Mouse (Mus musculus): ENCODE results near the gene Utp4.

The Utp4 gene

DNA sequence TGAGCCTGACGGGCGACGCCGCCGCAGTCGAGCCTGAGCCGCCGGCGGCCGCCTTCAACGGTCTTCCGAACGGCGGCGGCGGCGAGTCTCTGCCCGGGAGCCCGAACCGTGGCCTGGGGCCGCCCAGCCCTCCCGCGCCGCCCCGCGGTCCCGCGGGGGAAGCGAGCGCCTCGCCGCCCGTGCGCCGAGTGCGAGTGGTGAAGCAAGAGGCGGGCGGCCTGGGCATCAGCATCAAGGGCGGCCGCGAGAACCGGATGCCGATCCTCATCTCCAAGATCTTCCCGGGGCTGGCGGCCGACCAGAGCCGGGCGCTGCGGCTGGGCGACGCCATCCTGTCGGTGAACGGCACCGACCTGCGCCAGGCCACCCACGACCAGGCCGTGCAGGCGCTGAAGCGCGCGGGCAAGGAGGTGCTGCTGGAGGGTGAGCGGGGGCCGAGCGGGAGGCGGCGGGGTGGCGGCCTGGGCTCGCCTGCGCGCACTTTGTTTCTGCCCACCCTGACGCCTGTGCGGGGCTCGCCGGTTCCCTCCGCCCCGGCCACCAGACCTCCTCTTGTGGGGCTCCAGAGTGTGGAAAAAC is 42.6 kb downstream of the Utp4 start:
- in situ Hi-C loops (cut with MboI, MseI) = no loop called here

DNA sequence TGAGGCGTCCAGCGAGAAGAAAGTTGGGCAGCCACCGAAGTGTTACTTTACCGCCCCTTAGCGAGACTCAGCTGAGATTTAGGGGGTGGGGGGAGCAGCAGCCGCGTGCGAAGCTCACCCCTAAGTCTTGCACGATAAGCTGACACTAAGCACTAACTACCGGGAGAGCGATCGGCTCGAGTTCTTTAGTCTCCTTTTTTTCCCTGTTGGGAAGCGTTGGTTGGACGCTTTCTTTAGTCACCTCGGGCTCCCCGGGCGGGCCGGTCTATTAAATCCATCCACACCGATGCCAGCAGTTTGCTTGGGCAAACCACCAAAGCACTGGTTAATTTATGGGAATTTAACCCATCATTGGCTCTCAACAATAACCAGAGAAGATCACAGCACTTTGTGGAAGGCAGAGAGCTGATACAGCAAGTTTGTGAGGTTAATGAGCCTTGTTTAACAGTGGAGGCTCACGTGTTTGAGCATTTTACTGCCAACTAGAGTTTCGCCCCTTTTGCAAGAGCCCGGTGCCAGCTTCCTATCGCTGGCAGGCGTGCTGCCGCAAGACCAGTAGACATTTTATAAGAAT is 43.1 kb downstream of the Utp4 start:
- in situ Hi-C loops (cut with MboI, MseI) = no loop called here

- in situ Hi-C loops (cut with MboI, MseI) = no loop called here
These were observed 43.8 kb downstream of the Utp4 start for GRCm38 (mm10) chr8:106937081-106937800.

DNA sequence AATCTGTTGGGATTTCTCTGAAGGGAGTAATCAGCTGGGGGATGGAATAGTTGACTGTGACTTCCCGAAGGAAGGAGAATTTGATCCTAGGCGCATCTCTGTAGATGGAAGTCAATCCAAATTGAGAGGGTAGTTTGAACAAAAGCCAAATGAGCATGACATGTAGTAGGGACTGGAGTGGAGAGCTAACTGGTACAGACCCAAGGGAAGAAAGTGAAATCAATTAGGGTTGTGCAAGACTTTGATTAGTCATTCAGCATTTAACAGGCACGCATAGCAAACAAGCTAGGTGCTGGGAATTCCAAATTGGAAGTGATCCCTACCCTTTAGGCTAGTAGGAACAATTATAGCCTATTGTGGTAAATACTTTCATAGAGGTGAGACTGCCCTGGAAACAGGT is 48.4 kb downstream of the Utp4 start:
- in situ Hi-C loops (cut with MboI, MseI) = no loop called here

DNA sequence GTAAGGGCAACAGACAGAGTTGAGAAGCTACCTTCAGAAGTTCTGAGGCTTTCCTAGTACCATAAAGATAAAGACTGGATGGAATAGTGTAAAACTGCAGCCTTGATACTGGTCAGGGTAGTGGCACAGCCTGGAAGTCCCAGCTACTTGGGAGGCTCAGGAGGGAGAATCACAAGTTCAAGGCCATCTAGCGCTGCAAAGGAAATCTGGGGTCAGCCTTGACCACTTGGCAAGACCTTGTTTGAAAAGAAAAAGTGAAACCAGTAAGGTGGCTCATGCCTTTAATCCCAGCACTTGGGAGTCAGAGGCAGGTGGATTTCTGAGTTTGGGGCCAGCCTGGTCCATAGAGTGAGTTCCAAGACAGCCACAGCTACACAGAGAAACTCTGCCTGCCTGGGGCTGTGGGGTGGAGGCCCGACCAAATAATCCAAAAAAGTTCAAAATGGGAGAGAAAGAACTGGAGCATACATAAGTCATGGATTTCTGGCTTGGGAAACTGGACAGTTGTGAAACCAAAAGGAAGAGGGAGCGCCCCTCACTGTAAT is 50.5 kb downstream of the Utp4 start:
- in situ Hi-C loops (cut with MboI, MseI) = no loop called here

DNA sequence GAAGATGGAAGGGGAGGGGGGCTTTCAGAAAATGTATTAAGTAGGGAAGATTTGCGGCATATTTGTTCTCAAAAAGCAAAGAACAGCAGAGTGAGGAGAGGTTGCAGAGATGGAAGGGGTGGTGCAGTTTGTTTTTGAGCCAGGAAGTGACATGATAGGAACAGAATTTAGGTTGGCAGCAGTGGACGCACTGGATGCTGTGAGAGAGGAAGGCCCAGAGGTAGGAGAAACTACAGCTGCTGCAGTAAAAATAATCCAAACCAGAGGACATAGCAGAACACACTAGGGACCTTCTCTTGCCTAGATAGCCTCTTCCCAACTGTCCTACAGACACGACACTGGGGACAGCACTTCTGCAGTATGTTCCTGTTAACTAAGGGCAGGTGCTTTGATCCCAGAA is 51.3 kb downstream of the Utp4 start:
- in situ Hi-C loops (cut with MboI, MseI) = no loop called here

DNA sequence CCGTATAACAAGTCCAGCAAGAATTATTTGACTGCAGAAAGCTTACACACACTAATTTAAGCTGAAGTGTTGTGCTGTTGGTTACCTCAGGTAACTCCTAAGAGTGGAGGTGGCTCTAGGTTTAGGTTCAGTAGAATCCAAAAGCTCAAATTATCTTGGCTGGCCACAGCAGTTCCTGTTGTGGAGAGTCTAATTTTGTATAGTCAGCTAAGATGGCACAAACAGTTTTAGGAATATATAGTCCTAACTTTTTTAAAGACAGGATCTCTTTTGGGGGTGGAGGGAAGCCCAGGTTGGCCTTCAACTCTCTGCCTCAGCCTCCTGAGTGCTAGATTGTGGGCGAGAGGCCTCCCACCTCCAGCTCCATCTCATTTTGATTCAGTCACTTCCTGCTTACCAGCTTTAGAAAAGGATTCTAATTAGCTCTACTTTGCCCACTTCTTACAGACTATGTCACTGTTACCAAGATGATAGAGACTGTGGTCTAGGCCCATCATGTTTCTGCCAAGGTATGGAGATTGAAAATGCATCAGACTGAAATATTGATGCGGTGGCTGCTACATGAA is 55.3 kb downstream of the Utp4 start:
- in situ Hi-C loops (cut with MboI, MseI) = no loop called here

GRCm38 (mm10) chr8:106951707-106952106 is 58.3 kb downstream of the Utp4 start:
- in situ Hi-C loops (cut with MboI, MseI) = no loop called here

DNA sequence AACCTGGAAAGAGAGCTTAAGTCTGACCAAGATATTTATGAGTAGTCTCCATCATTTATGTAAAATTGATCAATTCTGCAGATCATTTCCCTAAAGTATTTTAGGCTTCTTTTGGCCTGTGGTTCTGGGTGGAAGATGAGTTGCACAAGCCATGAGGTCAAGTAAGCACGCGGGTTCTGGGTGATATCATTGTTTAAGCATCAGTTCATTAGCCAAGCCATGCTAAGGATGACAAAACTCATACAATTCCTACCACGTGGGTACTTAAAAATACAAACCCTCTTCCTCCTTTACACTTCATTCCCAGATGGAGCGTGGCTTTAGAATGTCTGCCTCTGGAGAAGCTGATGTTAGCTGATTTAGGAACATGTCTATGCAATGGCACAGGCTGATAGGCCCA is 60.1 kb downstream of the Utp4 start:
- in situ Hi-C loops (cut with MboI, MseI) = no loop called here

GRCm38 (mm10) chr8:106957086-106957485 is 63.6 kb downstream of the Utp4 start:
- in situ Hi-C loops (cut with MboI, MseI) = no loop called here

DNA sequence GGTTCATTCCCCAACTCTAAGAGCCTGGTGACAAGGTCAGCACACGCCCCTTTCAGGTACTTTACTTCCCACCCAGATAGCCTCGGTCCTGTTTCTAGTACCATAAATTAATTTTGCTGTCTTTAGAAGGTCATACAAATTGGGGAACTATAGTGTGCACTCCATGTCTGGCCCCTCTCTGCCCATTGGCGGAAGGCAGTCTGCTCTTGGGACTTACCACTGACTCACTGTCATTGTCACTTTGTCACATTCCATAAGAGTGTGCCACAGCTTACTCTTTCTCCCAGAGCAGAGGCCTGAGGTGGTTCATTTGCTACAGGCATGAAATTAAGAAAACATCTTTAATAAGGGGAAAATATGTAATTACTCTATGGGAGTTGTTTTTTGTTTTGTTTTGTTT is 64.8 kb downstream of the Utp4 start:
- in situ Hi-C loops (cut with MboI, MseI) = no loop called here

GRCm38 (mm10) chr8:106959626-106960025 is 66.2 kb downstream of the Utp4 start:
- in situ Hi-C loops (cut with MboI, MseI) = no loop called here

DNA sequence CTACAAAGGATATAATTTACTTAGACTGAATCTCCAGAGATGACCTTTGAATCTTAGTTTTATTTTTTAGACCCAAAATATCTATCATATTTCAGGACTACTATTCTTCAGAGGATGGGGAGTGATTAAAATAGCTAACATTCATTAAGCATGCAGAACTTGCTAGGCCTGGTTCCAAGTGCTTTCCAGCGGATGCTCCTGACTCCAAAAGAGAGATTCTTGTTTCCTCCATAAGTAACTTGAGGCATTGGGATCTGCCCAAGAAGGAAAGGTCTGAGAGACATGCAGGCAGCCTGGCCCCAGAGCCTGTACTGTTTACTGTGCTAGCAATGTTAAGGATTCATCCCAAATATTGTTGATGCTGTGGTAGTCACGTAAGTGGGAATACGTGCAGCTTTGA is 68.9 kb downstream of the Utp4 start:
- in situ Hi-C loops (cut with MboI, MseI) = no loop called here

- in situ Hi-C loops (cut with MboI, MseI) = no loop called here
These were observed 69.9 kb downstream of the Utp4 start for GRCm38 (mm10) chr8:106963365-106963764.

DNA sequence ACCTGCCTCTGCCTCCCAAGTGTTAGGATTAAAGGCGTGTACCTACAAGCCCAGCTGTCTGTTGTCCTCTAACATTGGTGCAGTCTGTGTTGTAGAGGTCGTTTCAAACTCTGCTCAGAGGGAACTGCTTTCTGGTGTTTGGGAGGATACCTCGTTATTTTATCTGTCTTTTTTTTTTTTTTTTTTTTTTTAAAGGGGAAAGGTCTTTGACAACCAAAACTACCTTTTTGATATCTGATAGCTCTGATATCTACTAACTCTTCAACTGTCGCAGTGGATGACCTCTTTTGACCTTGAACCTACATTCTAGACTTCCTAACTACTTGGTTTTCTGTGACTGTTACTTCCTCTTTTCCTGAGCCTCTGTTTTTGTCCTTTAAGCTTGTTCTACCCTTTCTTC is 71.1 kb downstream of the Utp4 start:
- in situ Hi-C loops (cut with MboI, MseI) = no loop called here

- in situ Hi-C loops (cut with MboI, MseI) = no loop called here
These were observed 76.5 kb downstream of the Utp4 start for GRCm38 (mm10) chr8:106969964-106970363.

DNA sequence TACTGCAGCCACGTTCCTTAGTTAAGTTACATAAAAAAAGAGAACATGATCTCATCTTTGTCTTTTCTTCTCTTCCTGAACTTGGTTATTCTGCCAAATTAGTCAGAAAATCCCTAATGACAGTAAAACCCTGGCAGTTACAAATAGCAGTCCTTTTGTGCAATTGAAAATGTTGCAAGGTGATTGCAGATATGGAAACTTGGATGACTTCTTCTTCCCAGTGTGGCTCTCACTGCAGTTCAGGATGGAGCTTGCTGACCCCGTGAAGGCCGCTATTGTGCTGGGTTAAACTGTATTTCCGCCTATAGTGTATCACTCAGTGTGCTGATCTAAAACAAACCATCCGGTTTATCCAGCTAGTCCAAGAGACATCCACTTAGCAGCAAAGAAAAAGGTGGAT is 78.5 kb downstream of the Utp4 start:
- in situ Hi-C loops (cut with MboI, MseI) = no loop called here
